Mouse (Mus musculus): Measurements from ENCODE around the gene Hoxa6.

GRCm38 (mm10) chr6:52191860-52192550, 16.5 kb downstream of the Hoxa6 start:
- TF ChIP-seq CTCF (IDR thresholded peaks at IDR 0.05; ENCODE audit: low read depth): no peak
- no peak for TF ChIP-seq EP300 (optimal IDR thresholded peaks at IDR 0.05)
